Mouse (Mus musculus): ENCODE measurements at regions not wholly inside any gene's neighbourhood (a gene's known extent, or its start where the extent isn't known, plus 50 kb on each side); places are given as distances from the start of the nearest gene placed in this dataset.

GRCm38 (mm10) chr14:72081473-72081872 is 410.2 kb downstream of the Gm9195 start:
- ATAC-seq (no peak), DNase-seq (ENCODE audit: low read depth, low spot score) (no peak)
- ChIA-PET CTCF (no interaction called here), POLR2A (no interaction called here)
- H3K27me3 ChIP-seq, result no peaks in the 10 kb centered on the region
- in situ Hi-C loops (cut with MboI; ENCODE audit: low pct_unique_long_range_greater_than_20kb), result no loop called here
- TF ChIP-seq CTCF (IDR thresholded peaks at IDR 0.05), result no peak

- ChIA-PET CTCF (no interaction called here), POLR2A (no interaction called here)
- no peak for TF ChIP-seq CTCF (IDR thresholded peaks at IDR 0.05)
- no peak for DNase-seq (ENCODE audit: low read depth, low spot score)
- no peaks in the 10 kb centered on the region for H3K27me3 ChIP-seq
- no peak for ATAC-seq
- in situ Hi-C loops (cut with MboI; ENCODE audit: low pct_unique_long_range_greater_than_20kb), result no loop called here
Observed at GRCm38 (mm10) chr14:72064111-72064812, 427.4 kb downstream of the Gm9195 start.

- POLR2A ChIA-PET, result no interaction called here
- in situ Hi-C loops (cut with MboI; ENCODE audit: low pct_unique_long_range_greater_than_20kb), result no loop called here
- no peak for TF ChIP-seq CTCF (IDR thresholded peaks at IDR 0.05)
- DNase-seq (ENCODE audit: low read depth, low spot score), result no peak
- no peak for ATAC-seq
- H3K27me3 ChIP-seq, result no peaks in the 10 kb centered on the region
- CTCF ChIA-PET, result interaction anchor here (0.8 kb wide), 1 partner anchor 16 kb away, joined by 3 read pairs; no protein-coding TSS in a partner anchor
Observed at GRCm38 (mm10) chr14:72042881-72043236, 448.8 kb downstream of the Gm9195 start.

GRCm38 (mm10) chr14:72042112-72042880 is 449.3 kb downstream of the Gm9195 start:
- in situ Hi-C loops (cut with MboI; ENCODE audit: low pct_unique_long_range_greater_than_20kb), result no loop called here
- TF ChIP-seq CTCF (IDR thresholded peaks at IDR 0.05), result no peak
- no peak for ATAC-seq
- POLR2A ChIA-PET, result no interaction called here
- CTCF ChIA-PET, result no interaction called here
- H3K27me3 ChIP-seq, result no peaks in the 10 kb centered on the region
- DNase-seq (ENCODE audit: low read depth, low spot score), result no peak

GRCm38 (mm10) chr14:72030396-72030795 is 461.2 kb downstream of the Gm9195 start:
- TF ChIP-seq CTCF (IDR thresholded peaks at IDR 0.05), result no peak
- DNase-seq (ENCODE audit: low read depth, low spot score), result no peak
- in situ Hi-C loops (cut with MboI; ENCODE audit: low pct_unique_long_range_greater_than_20kb), result no loop called here
- H3K27me3 ChIP-seq, result no peaks in the 10 kb centered on the region
- ChIA-PET CTCF (no interaction called here), POLR2A (no interaction called here)
- no peak for ATAC-seq

- CTCF ChIA-PET, result no interaction called here
- ATAC-seq, result no peak
- no peak for DNase-seq (ENCODE audit: low read depth, low spot score)
- in situ Hi-C loops (cut with MboI; ENCODE audit: low pct_unique_long_range_greater_than_20kb), result no loop called here
- TF ChIP-seq CTCF (IDR thresholded peaks at IDR 0.05), result no peak
- POLR2A ChIA-PET, result no interaction called here
- no peaks in the 10 kb centered on the region for H3K27me3 ChIP-seq
Observed at GRCm38 (mm10) chr14:72027362-72028020, 464.1 kb downstream of the Gm9195 start.

GRCm38 (mm10) chr14:72004371-72004770 is 487.3 kb downstream of the Gm9195 start:
- H3K27me3 ChIP-seq, result no peaks in the 10 kb centered on the region
- in situ Hi-C loops (cut with MboI; ENCODE audit: low pct_unique_long_range_greater_than_20kb), result no loop called here
- ChIA-PET POLR2A (no interaction called here), CTCF (no interaction called here)
- DNase-seq (ENCODE audit: low read depth, low spot score) (no peak), ATAC-seq (no peak)
- TF ChIP-seq CTCF (IDR thresholded peaks at IDR 0.05), result no peak

- ATAC-seq (no peak), DNase-seq (ENCODE audit: low read depth, low spot score) (no peak)
- no peak for TF ChIP-seq CTCF (IDR thresholded peaks at IDR 0.05)
- in situ Hi-C loops (cut with MboI; ENCODE audit: low pct_unique_long_range_greater_than_20kb), result no loop called here
- H3K27me3 ChIP-seq, result no peaks in the 10 kb centered on the region
- ChIA-PET POLR2A (no interaction called here), CTCF (no interaction called here)
Observed at GRCm38 (mm10) chr14:72002205-72003138, 489.2 kb downstream of the Gm9195 start.

- POLR2A ChIA-PET, result no interaction called here
- no peaks in the 10 kb centered on the region for H3K27me3 ChIP-seq
Observed at GRCm38 (mm10) chr14:71973016-71973415, 518.6 kb downstream of the Gm9195 start.

GRCm38 (mm10) chr14:71972521-71972920 is 519.1 kb downstream of the Gm9195 start:
- H3K27me3 ChIP-seq, result no peaks in the 10 kb centered on the region
- in situ Hi-C loops (cut with MboI; ENCODE audit: low pct_unique_long_range_greater_than_20kb), result no loop called here
- CTCF ChIA-PET, result interaction anchor here (0.5 kb wide), 1 partner anchor 138 kb away, joined by 3 read pairs; no protein-coding TSS in a partner anchor
- TF ChIP-seq CTCF (IDR thresholded peaks at IDR 0.05), result no peak
- ATAC-seq (no peak), DNase-seq (ENCODE audit: low read depth, low spot score) (no peak)
- POLR2A ChIA-PET, result no interaction called here

More at GRCm38 (mm10) chr14:71973016-71973415, 518.6 kb downstream of the Gm9195 start:
- CTCF ChIA-PET, result interaction anchor here (0.5 kb wide), 1 partner anchor 139 kb away, joined by 3 read pairs; no protein-coding TSS in a partner anchor
- in situ Hi-C loops (cut with MboI; ENCODE audit: low pct_unique_long_range_greater_than_20kb), result no loop called here
- TF ChIP-seq CTCF (IDR thresholded peaks at IDR 0.05), result no peak
- ATAC-seq, result no peak
- no peak for DNase-seq (ENCODE audit: low read depth, low spot score)

All from Patski (cell line).